Mouse (Mus musculus) cerebellum, postnatal 36 days (tissue): Measurements from ENCODE around the gene D630039A03Rik.
"Not testable (repeated sequence)": the region's sequence is repeated elsewhere in the genome, so short reads cannot be mapped to it uniquely, and the experiment has no call there.

ENCODE experiments used
- DNase-seq, 2 experiments: peaks; one replicate each; pipeline ENCODE4 v3.0.0; 2021 to 2022; ENCODE audit warnings: mixed read lengths in 2 of 2

The D630039A03Rik gene

GRCm38 (mm10) chr4:57924556-57925071 is 8.5 kb upstream of the D630039A03Rik start:
- DNase-seq = peak in 1 of 2 experiments; percentile 12

DNA sequence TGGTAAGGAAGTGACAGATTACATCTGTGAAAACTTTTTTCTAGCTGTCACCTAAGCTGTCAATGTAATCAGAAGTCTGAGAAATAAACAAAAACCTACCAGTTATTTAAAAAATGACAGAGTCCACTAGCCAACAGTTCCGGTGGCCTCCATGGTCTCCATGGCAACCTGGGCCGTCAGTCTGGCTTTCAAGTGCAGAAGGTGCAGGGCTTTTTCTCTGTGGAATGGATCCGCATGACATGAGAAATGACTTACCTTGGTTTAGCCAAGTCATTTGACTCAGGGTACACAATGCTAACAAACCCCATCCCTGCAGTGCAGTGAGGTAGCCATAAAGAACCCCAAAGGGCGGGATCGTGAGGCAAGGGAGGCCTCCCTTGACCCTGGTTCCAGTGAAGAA is 6.1 kb upstream of the D630039A03Rik start:
- no peak for DNase-seq

DNA sequence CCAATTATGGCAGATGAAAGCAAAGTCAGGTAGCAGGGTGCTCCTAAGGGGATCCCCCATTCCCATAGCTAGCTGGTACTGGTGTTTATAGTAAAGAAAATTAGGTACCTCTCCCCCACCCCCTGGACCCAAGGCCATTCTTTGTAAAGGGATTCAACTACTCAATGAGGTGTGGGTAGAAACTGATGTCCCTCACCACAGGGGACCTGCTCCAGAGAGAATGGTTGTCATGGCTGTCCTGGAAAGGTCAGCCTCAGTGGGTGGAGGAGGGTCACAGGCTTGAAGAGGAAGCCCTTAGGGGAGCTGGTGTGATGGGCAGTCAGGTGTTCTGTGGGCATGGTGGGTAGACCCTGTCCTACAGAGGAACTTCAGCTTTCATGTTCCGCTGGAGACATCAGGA is 4.4 kb upstream of the D630039A03Rik start:
- DNase-seq = no peak

DNA sequence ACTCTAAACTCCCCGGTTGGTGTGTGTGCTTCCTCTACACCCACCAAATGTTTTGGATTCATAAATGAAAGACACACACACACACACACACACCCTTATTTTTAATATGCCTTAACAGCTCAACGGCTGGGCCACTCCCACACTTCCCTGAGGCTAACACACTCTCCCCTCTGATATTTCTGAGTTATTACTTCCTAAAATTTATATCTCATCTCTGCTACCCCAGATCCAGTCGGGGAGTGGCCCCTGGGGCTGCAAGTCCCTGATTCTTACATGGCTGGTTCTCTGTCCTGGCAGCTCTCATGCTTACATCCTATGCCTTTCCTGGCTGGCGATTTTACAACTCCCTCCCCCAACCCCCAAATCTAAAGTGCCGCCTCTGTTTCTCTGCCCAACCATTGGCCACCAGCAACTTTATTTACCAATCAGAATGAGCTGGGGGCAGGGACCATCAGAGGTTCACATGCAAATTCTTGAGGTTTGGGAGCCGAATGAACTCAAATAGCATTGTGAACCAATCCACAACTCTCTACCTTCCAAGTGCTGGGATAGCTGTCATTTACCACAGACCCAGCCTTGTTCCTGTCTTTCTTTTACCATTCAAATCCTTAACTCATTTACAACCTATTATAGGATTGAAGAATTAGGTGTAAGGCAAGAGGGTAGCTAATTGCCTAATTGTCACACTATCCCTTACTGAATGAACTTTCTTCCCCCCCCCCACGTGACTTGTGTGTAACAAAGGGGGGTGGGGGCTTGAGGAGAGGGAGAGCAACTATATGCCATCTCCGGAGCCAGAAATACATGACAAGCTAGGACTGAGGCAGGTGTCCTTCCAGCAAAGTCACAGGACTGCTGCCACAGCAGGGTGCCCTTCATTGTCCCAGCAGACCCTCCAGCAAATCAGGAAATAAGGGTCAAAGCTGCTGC is 3.7 kb upstream of the D630039A03Rik start:
- DNase-seq = no peak

DNA sequence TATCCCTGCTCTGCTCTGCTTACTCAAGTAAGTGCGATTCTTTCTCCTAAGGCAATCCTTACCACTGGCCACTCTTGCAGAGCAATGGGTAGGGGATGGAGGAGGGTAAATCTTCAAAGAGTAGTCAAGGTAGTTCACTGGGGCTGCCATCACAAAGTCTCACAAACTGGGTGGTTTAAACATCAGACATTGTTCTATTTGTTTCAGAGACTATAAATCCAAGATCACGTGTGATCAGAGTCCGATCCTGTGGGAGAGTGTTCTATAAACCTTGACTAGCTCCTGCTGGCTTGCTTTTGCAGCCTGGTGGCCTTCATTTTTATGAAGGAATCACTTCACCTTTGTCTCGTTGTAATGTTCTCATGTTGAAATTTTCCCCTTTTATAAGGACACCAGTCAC is 614 bp upstream of the D630039A03Rik start:
- no peak for DNase-seq

DNA sequence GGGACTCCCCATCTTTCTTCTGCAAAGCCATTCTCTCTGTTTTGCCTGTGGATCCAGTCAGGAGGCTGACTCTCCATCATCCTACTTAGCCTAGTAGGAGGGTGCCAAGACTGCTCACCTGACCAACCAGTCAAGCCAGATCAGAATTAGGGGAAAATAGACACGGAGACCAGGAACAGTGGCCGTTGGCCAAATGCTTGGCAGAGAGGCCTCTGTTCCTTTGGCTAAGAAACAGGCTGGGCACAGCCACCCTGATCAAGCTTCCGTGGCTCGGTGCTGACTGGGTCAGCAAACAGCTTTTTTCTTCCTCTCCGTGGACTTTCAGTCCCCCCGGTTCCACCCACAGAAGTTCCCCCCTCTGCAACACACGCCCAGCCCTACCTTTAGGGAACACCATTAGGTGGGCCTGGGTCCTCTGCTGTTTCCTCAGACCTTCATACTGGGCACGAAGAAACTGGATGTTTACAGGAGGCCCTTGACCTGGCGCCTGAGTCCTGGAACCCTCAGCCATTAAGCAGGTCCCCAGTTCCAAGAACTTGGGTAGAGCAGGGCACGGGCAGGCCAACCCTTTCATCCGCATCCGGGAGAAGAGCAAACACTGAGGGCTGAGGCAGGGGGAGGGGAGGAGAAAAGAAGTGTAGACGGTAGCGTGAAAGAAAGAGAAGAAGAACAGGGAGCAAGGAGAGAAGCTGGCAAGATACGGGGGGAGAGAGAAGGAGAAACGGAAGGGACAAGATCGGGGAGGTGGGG is 706 bp downstream of the D630039A03Rik start:
- peak; percentile 78 to 80 for DNase-seq

DNA sequence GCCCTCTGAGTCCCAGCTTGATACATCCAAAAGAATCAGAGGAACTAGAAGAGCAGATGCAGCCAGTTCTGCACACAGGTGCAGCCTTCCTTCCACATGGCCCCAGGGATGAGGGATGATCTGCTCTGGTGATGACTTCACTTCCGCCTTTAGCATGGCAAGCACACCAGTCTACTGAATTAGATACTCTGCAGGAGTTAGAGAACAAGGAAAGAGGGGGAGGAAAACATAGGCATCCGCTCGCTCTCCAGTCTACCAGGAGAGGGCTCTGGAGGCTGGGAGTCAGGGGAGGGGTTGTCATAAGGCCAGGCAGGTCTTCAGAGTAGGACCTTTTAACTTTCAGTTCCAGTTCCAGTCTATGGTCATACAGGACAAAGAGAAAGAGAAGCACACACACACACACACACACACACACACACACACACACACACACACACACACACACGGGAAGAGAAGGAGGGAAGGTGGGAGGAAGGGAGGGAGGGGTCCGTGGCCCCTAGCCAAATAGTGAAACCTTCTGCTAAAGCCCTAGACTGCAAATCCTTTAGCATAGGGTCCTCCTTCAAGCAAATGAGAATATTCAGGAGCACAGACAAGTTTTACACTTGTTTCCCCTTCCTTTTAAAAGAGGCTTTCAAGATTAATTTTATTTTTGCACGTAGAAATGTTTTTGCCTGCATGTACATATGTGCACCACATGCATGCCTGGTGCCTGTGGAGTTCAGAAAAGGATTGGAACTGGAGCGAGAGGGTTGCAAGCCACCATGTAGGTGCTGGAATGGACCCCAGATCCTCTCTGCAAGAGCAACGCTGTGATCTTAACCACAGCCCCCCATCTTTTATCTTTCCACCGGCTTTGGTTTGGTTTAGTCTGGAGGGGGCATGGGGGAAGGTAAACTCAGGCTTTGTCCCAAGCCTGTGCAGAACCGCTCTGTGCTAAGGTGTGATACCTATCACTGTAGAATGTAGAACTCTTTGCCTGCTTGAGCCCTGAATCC is 1.6 kb downstream of the D630039A03Rik start:
- peak in 1 of 2 experiments; percentile 8 for DNase-seq

GRCm38 (mm10) chr4:57913021-57913420 is 3.1 kb downstream of the D630039A03Rik start:
- DNase-seq = no peak

DNA sequence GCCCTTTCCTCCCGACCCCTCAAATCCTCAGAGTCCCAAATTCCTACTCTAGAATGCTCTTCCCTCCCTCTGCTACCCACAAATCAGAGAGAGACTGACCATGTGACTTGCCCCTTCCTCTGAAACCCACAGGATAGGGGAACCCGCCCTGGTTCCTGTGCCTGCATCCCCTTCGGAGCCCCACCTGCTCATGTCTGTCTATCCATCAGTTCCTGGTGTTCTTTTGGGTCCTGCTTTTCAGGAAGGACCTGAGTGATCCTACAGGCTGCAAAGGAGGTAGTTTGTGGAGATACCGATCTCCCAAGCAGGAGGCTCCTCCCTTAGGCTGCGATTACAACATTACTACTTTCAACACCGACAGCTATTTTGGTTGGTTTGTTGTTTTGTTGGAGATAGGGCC is 7.2 kb downstream of the D630039A03Rik start:
- no peak for DNase-seq

DNA sequence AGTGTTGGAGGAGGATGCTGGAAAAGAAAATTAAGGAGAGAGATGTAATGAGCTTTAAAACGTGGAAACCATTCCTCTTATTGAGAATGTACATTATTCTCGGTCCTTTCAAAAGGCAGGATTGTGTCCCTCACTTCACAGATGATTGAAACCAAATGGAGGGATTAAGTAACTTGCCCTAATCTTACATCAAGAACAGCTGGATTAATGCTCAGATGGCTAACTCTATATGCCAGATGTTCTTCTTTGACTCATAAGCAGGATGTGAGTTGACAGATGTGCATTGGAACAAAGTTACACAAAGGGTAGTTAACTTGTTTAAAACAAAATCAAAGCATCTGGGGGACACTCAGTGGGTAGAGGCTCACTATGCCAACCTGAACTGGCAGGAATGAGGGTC is 9.4 kb downstream of the D630039A03Rik start:
- no peak for DNase-seq

- no peak for DNase-seq
These were observed 11.5 kb downstream of the D630039A03Rik start for GRCm38 (mm10) chr4:57904638-57905037.

GRCm38 (mm10) chr4:57904211-57904610 is 11.9 kb downstream of the D630039A03Rik start:
- peak; percentile 61 to 67 for DNase-seq

GRCm38 (mm10) chr4:57902619-57903018 is 13.5 kb downstream of the D630039A03Rik start:
- no peak for DNase-seq

DNA sequence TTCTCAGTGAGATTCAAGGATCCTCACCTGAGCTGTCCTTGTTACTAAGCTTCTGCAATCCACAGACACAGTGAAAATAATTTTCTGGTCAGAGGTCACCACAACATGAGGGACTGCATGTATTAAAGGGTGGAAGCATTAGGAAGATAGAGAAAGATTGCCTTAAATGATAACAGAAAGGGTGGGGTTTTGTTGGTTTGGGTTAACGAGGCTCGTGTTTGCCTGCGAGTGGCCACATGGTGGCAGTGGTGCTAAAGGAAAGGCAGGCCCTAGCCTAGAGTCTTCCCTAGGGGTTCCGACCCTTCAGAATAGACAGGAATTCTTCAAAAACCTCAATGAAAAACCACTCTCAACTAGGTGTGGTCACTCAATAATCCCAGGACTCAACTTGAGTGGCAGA is 14.9 kb downstream of the D630039A03Rik start:
- peak; percentile 39 to 53 for DNase-seq

DNA sequence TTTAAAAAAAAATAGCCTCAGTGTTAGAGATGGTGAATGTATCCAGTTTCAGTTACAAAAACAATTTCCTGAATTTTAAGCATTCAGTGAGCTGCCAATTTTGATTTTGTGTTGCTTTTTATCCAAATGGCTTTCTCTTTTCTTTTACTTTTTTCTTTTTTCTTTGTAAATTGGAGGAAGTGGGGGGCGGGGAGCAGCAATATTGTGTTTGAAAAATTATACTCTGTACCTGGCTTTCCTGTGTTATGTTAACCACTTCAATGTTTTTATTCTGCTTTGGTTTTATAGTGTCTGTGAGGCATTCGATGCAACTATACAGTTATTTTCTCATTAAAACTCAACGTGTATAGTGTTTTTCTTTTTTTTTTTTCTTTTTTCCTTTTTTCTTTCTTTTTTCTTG is 19.5 kb downstream of the D630039A03Rik start:
- no peak for DNase-seq

- DNase-seq = no peak
These were observed 20.2 kb downstream of the D630039A03Rik start for GRCm38 (mm10) chr4:57895902-57896301.

DNA sequence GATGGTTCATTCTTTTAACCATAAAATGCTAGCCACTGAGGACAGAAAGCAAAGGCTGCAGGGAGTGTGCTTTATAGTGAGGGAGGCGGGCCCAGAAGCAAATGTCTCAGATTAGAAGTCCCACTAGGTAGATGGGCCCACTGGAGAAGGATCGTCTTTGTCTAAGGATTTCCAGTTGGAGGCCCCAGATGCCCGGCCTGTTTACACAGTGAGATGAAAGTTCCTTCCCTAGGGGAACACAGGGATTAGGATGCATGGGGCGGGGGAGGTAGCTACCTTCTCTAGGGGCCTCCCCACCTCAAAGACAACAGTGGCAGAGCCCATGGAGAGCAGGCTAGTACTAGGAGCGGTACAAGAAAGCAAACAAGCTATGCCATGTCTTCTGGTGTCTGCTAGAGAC is 21.0 kb downstream of the D630039A03Rik start:
- no peak for DNase-seq

- no peak for DNase-seq
These were observed 24.0 kb downstream of the D630039A03Rik start for GRCm38 (mm10) chr4:57892001-57892586.

- no peak for DNase-seq
These were observed 26.3 kb downstream of the D630039A03Rik start for GRCm38 (mm10) chr4:57889773-57890172.

DNA sequence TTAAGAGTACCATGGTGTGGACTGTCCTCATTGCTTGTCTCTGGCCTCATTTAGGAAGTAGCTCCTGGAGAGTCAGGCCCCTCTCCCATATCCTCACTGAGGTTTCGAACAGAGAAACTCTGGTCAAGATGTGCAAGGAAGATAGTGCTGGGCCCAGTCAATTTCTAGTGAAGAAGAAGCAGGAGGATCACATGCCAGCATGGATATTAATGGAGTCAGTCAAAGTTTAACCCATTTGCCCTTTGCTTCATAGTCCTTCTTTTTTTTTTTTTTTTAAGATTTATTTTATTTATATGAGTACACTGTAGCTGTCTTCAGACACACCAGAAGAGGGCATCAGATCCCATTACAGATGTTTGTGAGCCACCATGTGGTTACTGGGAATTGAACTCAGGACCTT is 27.1 kb downstream of the D630039A03Rik start:
- DNase-seq = not testable (repeated sequence)

DNA sequence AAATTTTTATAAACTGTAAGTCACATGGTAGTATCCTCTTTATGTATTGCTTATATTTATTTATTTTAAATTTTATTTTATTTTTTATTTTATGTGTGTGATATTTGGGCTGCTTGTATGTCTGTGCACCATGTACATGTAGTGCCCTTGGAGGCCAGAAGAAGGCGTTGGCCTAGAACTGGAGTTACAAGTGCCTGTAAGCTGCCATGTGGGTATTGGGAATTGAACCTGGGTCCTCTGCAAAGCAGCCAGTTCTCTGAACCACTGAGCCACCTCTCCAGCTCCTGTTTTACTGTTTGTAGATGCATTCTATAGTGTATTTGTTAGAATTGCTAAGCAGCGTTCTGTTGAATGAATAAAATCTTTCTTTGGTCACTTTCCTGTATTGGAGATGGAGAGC is 27.9 kb downstream of the D630039A03Rik start:
- no peak for DNase-seq

DNA sequence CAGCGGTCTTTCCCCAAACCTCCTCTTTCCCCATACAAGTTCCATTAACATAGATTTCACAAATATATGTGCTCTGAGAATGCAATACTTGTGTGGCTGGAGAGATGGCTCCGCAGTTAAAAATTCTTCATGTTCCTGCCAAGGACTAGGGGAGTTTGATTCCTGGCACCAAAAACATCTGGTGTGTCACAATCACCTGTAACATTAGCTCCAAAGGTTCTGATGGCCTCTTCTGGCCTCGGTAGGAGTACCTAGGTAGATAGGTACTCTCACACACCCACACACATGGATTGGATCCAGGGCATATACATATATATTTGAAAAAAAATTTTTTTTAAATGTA is 29.2 kb downstream of the D630039A03Rik start:
- no peak for DNase-seq
